Comparison of ENCODE assay signal across 21 mouse cellular contexts in the genomic region with DNA sequence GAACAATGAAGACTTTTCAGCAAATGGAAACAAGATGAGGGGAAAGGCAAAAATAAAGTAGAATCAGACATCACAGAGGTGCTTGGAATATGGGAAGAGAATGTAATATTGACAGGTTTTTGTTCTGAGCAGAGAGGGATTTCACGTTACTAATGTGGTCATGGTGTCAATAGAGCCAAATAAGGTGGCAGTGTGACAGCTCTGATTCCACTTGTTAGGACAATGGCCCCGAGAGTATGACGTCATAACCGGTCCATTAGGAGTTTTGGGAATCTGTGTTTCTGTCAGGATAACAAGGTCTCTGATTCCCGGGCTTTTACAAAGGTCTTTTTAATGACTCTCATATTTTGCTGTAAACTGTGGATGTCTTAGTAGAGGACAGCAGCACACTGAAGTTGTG.
DNase-seq lines count a peak whose midpoint lies in the region; ATAC-seq and TF ChIP-seq lines count a peak whose summit lies in the region.
"Had no signal": no experiment of that assay in that cellular context is flagged by ENCODE, and none has a peak within 500 bp of the region (broad histone marks: within the 10 kb centered on the region; RNA-seq: fewer than 3 reads in every experiment).

No protein-coding gene starts in this region.

- no peak for TF ChIP-seq CTCF in brain, embryonic 14.5 days (IDR thresholded peaks at IDR 0.05; ENCODE audit: borderline replicate concordance, extremely low read depth, insufficient read depth, insufficient read length)

- H3K27me3 ChIP-seq in forebrain, embryonic 12.5 days, result peaks cover 19% of the 10 kb centered on the region
- H3K27me3 ChIP-seq in hindbrain, embryonic 14.5 days (ENCODE audit: control insufficient read depth, insufficient read depth, low read length), result no peaks in the 10 kb centered on the region
- H3K27me3 ChIP-seq in midbrain, embryonic 14.5 days (ENCODE audit: control insufficient read depth, insufficient read depth, low read length), result no peaks in the 10 kb centered on the region
- H3K27me3 ChIP-seq: intestine, embryonic 15.5 days; liver, embryonic 12.5 days had no signal

- H3K27ac ChIP-seq in forebrain, embryonic 12.5 days, result peak overlapping the region; percentile 65; the same call in 1 of the 2 replicates
- H3K27ac ChIP-seq in hindbrain, embryonic 14.5 days, result peak overlapping the region; percentile 10; the same call in 1 of the 2 replicates
- H3K27ac ChIP-seq in midbrain, embryonic 14.5 days (replicated peaks; ENCODE audit: low read depth, low read length), result peak overlapping the region; percentile 20; the same call in 1 of the 2 replicates
- H3K27ac ChIP-seq: heart, embryonic 13.5 days; intestine, embryonic 15.5 days; limb, embryonic 12.5 days; liver, embryonic 12.5 days had no signal

- H3K9me3 ChIP-seq in forebrain, embryonic 12.5 days, result no peaks in the 10 kb centered on the region
- no peaks in the 10 kb centered on the region for H3K9me3 ChIP-seq in hindbrain, embryonic 14.5 days (ENCODE audit: control insufficient read depth, low read length)
- H3K9me3 ChIP-seq in midbrain, embryonic 14.5 days (ENCODE audit: control insufficient read depth, low read length), result no peaks in the 10 kb centered on the region
- H3K9me3 ChIP-seq: heart, embryonic 13.5 days; intestine, embryonic 15.5 days; limb, embryonic 12.5 days; liver, embryonic 12.5 days had no signal

- H3K4me3 ChIP-seq in forebrain, embryonic 12.5 days (replicated peaks), result no peak overlapping the region
- H3K4me3 ChIP-seq in hindbrain, embryonic 14.5 days (replicated peaks; ENCODE audit: low read length), result no peak overlapping the region
- no peak overlapping the region for H3K4me3 ChIP-seq in midbrain, embryonic 14.5 days (replicated peaks; ENCODE audit: low read depth, low read length)
- H3K4me3 ChIP-seq: heart, embryonic 13.5 days; intestine, embryonic 15.5 days; limb, embryonic 12.5 days; liver, embryonic 12.5 days had no signal

- ATAC-seq in forebrain, embryonic 12.5 days (ENCODE audit: low FRiP score), result peak; percentile 20; the same call in 1 of the 2 replicates
- no peak for ATAC-seq in hindbrain, embryonic 14.5 days (ENCODE audit: low FRiP score)
- no peak for ATAC-seq in midbrain, embryonic 14.5 days (ENCODE audit: low FRiP score, low TSS enrichment)
- ATAC-seq: intestine, embryonic 15.5 days; liver, embryonic 12.5 days had no signal

- WGBS in forebrain, embryonic 12.5 days, result 36% methylated on average over 5 of the region's 5 CpGs
- 37% methylated on average over 5 of the region's 5 CpGs for WGBS in hindbrain, embryonic 14.5 days
- WGBS in midbrain, embryonic 14.5 days, result 19% methylated on average over 5 of the region's 5 CpGs

- H3K36me3 ChIP-seq in forebrain, embryonic 12.5 days (replicated peaks), result no peaks in the 10 kb centered on the region
- H3K36me3 ChIP-seq in hindbrain, embryonic 14.5 days (replicated peaks; ENCODE audit: control insufficient read depth, insufficient read depth), result no peaks in the 10 kb centered on the region
- no peaks in the 10 kb centered on the region for H3K36me3 ChIP-seq in midbrain, embryonic 14.5 days (ENCODE audit: control insufficient read depth, insufficient read depth, low read length)
- H3K36me3 ChIP-seq: heart, embryonic 13.5 days; intestine, embryonic 15.5 days; limb, embryonic 12.5 days; liver, embryonic 12.5 days had no signal

- no peak overlapping the region for H3K4me2 ChIP-seq in forebrain, embryonic 12.5 days
- H3K4me2 ChIP-seq in hindbrain, embryonic 14.5 days (replicated peaks), result no peak overlapping the region
- no peak overlapping the region for H3K4me2 ChIP-seq in midbrain, embryonic 14.5 days (ENCODE audit: low read length)
- H3K4me2 ChIP-seq: heart, embryonic 13.5 days; intestine, embryonic 15.5 days; limb, embryonic 12.5 days; liver, embryonic 12.5 days; lung, embryonic 14.5 days had no signal

- H3K4me1 ChIP-seq in forebrain, embryonic 12.5 days, result peaks cover 24% of the 10 kb centered on the region
- peaks cover 8% of the 10 kb centered on the region; the same call in 1 of the 2 replicates for H3K4me1 ChIP-seq in hindbrain, embryonic 14.5 days (replicated peaks; ENCODE audit: control insufficient read depth, insufficient read depth, low read length)
- H3K4me1 ChIP-seq in midbrain, embryonic 14.5 days (ENCODE audit: control insufficient read depth, insufficient read depth, low read length), result peaks cover 11% of the 10 kb centered on the region
- H3K4me1 ChIP-seq: heart, embryonic 13.5 days; intestine, embryonic 15.5 days; limb, embryonic 12.5 days; liver, embryonic 12.5 days had no signal

- peak; percentile 73 for DNase-seq in brain, embryonic 14.5 days (ENCODE audit: low read depth)
- no peak for DNase-seq in hindbrain, embryonic 14.5 days (ENCODE audit: low spot score)
- peak; percentile 46 for DNase-seq in midbrain, embryonic 14.5 days
- no peak for DNase-seq in urinary bladder, postnatal 14 days (ENCODE audit: low spot score)
- DNase-seq in adrenal gland, adult 18-20 months (ENCODE audit: low spot score in 2 of 2), result no peak
- no peak for DNase-seq in B cell, adult 2 months
- DNase-seq: adrenal gland, adult 8-10 months; cerebellum, adult 9-10 months; gastrocnemius, postnatal 14 days; heart, adult 18-20 months; heart, postnatal 36 days; kidney, adult 9 months; kidney, postnatal 25 days; lung, embryonic 14.5 days; lung, postnatal 4 days; thymus, postnatal 25 days had no signal

- TF ChIP-seq POLR2A in brain, embryonic 14.5 days (IDR thresholded peaks at IDR 0.05; ENCODE audit: borderline replicate concordance, extremely low read depth, insufficient read depth, insufficient read length, poor library complexity, severe bottlenecking), result no peak

- H3K9ac ChIP-seq in forebrain, embryonic 12.5 days, result no peak overlapping the region
- no peak overlapping the region for H3K9ac ChIP-seq in hindbrain, embryonic 14.5 days
- H3K9ac ChIP-seq in midbrain, embryonic 14.5 days (replicated peaks; ENCODE audit: low read length), result no peak overlapping the region
- H3K9ac ChIP-seq: heart, embryonic 13.5 days; intestine, embryonic 15.5 days; limb, embryonic 12.5 days; liver, embryonic 12.5 days; lung, embryonic 14.5 days had no signal

Comparison
In these comparisons a context has a peak if more than half of its experiments do, and no peak if none do; other contexts are left out.
1. DNase-seq: peak in brain, embryonic 14.5 days (single experiment) and midbrain, embryonic 14.5 days (single experiment); none in hindbrain, embryonic 14.5 days (single experiment), urinary bladder, postnatal 14 days (single experiment), adrenal gland, adult 18-20 months (0 of 2) and B cell, adult 2 months (0 of 2).
2. H3K27ac ChIP-seq: peak in every context shown above with its lines; median percentile 65 in forebrain, embryonic 12.5 days; 20 in midbrain, embryonic 14.5 days; 10 in hindbrain, embryonic 14.5 days.